Mouse (Mus musculus) brown adipose tissue, adult 24 weeks (tissue): Measurements from ENCODE around the gene Ddx49. TPM values are rescaled to one million over a fixed set of nuclear protein-coding genes. Genes with fewer than 3 reads are reported as not detected.
A peak's percentile ranks its signal among the peaks of the same experiment; 100 is the strongest.

Experiments used
- H3K27ac ChIP-seq: fragments of 200-500 bp; replicated peaks from 2 replicates; pipeline ENCODE4 v1.5.1; 2012; ENCODE audit warnings: low read depth, mild to moderate bottlenecking, low read length
- H3K4me1 ChIP-seq: fragments of 200-500 bp; 2 replicates; pipeline ENCODE4 v1.6.1; 2012; ENCODE audit warnings: low read length, mixed read lengths; ENCODE audit not compliant: control insufficient read depth, insufficient read depth, insufficient read length
- H3K4me3 ChIP-seq: fragments of 200-500 bp; 2 replicates; pipeline ENCODE4 v1.5.1; 2012; ENCODE audit warnings: low read depth, mild to moderate bottlenecking, low read length, moderate library complexity; ENCODE audit not compliant: insufficient read depth
- polyA plus RNA-seq: library from polyadenylated mRNA; stranded (reverse); fragments of >200 nt; gene quantifications from 2 replicates; pipeline ENCODE4 v1.2.4, GENCODE M21; 2012; ENCODE audit not compliant: missing spikeins, insufficient read depth, insufficient read length

Gene Ddx49
- polyA plus RNA-seq, 1 experiment, result 14.1 TPM

DNA sequence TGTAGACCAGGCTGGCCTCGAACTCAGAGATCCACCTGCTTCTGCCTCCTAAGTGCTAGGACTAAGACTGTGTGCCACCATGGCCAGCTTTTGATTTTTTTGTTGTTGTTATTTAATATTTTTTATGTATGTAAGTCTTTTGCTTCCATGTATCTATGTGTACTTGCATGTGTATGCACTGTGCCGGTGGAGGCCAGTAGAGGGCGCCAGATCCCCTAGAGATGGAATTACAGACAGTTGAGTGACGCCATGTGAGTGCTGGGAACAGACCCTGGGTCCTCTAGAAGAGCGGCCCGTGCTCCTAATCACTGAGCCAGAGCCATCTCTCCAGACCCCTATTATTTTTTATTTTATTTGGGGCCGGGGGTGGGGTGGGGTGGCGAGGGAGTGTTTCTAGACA is 15.6 kb downstream of the Ddx49 start:
- H3K27ac ChIP-seq, result no peak overlapping the region

GRCm38 (mm10) chr8:70285304-70285703 is 17.0 kb downstream of the Ddx49 start:
- Histone ChIP-seq H3K4me3 (no peak overlapping the region), H3K27ac (no peak overlapping the region), H3K4me1 (no peaks in the 10 kb centered on the region)

More for the DNA sequence above, 15.6 kb downstream of the Ddx49 start:
- no peaks in the 10 kb centered on the region for H3K4me1 ChIP-seq
- no peak overlapping the region for H3K4me3 ChIP-seq

DNA sequence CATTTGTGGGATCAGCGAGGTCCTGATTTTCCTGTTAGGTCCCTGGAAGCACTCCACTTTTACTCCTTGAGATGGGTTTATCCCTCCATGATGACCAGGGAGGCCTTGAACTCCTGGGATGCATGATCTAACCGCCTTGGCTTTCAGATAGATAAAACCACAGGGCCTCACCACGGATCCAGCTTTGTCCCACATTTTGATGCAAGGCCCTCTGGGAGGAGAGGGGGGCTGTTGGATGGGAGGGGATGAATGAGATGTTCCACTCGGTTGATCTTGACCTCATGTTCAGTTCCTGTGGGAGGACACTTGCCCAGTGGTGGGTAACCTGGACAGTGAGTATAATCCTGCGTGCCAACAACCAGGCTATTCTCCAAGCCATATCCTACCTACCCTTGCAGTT is 17.9 kb downstream of the Ddx49 start:
- Histone ChIP-seq H3K4me3 (no peak overlapping the region), H3K4me1 (no peaks in the 10 kb centered on the region), H3K27ac (no peak overlapping the region)

GRCm38 (mm10) chr8:70283136-70284077 is 18.9 kb downstream of the Ddx49 start:
- Histone ChIP-seq H3K4me1 (no peaks in the 10 kb centered on the region; the same call in 1 of the 2 replicates), H3K4me3 (peak overlapping the region; percentile 95), H3K27ac (peak overlapping the region; percentile 64; the same call in 1 of the 2 replicates)

- no peaks in the 10 kb centered on the region; the same call in 1 of the 2 replicates for H3K4me1 ChIP-seq
- H3K27ac ChIP-seq, result peak within 1 kb of the TSS; percentile 76
- peak within 1 kb of the TSS; percentile 95 for H3K4me3 ChIP-seq
These were observed 19.6 kb downstream of the Ddx49 start, which contains the start of gene Homer3 for GRCm38 (mm10) chr8:70282603-70283135. Gene Homer3, plus strand, starts transcription at chr8:70282827.

GRCm38 (mm10) chr8:70281001-70281400 is 21.3 kb downstream of the Ddx49 start:
- peaks cover 10% of the 10 kb centered on the region; the same call in 1 of the 2 replicates for H3K4me1 ChIP-seq
- no peak overlapping the region for H3K27ac ChIP-seq
- H3K4me3 ChIP-seq, result no peak overlapping the region

DNA sequence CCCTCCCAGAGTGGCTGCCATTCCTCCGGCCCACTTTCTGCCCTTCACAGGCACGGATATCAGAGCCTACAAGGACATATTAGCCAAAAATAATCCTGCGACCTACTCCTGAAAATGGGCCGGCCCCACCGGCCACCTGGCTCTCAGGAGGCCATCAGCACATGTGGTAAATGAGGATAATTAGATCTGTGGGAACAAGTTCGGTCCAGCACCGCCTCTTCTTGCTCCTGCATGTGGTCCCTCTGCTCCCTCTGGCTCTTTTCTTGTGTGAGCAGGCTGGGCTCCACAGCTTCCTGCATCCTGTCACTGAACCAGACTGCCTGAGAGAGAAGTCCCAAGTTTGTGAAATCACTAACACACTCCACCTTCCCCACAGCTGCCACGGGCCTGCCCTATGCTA is 23.0 kb downstream of the Ddx49 start:
- H3K4me3 ChIP-seq, result no peak overlapping the region
- H3K4me1 ChIP-seq, result peaks cover 10% of the 10 kb centered on the region; the same call in 1 of the 2 replicates
- H3K27ac ChIP-seq, result peak overlapping the region; percentile 69

- Histone ChIP-seq H3K27ac (no peak overlapping the region), H3K4me1 (peaks cover 14% of the 10 kb centered on the region; the same call in 1 of the 2 replicates), H3K4me3 (no peak overlapping the region)
These were observed 24.1 kb downstream of the Ddx49 start for GRCm38 (mm10) chr8:70278175-70278574.

- Histone ChIP-seq H3K27ac (peak overlapping the region; percentile 63), H3K4me1 (peaks cover 23% of the 10 kb centered on the region), H3K4me3 (no peak overlapping the region)
These were observed 25.8 kb downstream of the Ddx49 start for GRCm38 (mm10) chr8:70276476-70276875.

DNA sequence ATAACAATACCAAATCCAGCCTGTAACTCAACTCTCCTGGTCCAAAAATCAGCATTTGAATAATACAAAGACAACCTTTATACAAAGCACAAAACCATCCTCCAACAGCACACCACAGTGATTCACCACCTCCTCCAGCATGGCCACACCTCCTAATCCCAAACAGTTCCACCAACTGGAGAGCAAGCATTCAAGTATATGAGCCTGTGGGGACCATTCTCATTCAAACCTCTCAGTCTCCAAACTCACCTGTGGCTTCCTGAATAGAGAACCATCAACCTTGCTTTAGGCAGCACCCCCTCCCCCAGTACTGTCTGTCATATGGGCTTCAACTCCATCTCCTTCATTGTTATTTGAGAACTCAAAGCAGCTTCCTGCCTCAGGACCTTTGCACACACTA is 27.9 kb downstream of the Ddx49 start:
- Histone ChIP-seq H3K4me1 (peaks cover 23% of the 10 kb centered on the region), H3K4me3 (no peak overlapping the region), H3K27ac (no peak overlapping the region)

DNA sequence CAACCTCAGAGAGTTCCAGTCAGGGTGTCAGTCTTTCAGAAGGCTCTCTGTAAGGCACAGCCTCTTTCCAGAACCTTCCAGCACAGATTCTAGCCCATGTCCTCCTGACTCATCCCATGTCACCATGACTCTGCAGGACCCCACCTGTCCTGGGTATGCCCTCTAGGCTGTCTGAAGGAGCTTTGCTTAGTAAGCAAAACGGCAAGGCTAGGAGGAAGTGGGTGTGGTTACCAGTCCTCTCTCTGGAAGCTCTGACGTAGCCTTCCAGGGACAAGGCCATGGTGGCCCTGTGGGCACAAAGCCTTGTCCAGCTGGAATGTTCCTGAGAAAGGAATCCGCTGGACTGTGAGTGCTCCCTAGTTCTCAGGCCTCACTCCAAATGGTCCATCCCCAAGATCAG is 29.3 kb downstream of the Ddx49 start:
- Histone ChIP-seq H3K4me1 (peaks cover 23% of the 10 kb centered on the region), H3K27ac (0 out of 2 replicates have a peak overlapping the region, but pooled peaks have one; percentile 22), H3K4me3 (no peak overlapping the region)

- H3K4me1 ChIP-seq, result peaks cover 12% of the 10 kb centered on the region; the same call in 1 of the 2 replicates
- H3K4me3 ChIP-seq, result no peak overlapping the region
- H3K27ac ChIP-seq, result no peak overlapping the region
These were observed 33.3 kb downstream of the Ddx49 start for GRCm38 (mm10) chr8:70268799-70269565.

DNA sequence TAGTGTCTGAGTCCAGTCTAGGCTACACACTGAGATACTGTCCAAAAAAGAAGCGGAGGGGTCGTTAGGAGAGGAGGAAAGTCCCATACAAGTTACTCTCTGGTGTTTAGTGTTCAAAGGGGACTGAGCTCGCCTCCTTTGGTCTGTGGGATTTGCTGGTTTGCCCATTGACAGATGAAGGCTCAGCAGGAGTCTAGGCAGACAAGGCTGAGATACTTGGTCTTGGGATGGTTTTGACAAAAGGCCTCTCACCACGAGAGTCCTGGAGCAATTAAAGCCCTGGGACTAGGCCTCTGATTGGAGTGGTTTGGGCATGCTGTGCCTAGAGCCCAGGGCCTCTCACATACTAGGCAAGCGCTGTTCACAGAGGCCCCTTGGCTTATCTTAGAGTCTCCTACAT is 34.0 kb downstream of the Ddx49 start:
- Histone ChIP-seq H3K4me1 (peaks cover 10% of the 10 kb centered on the region; the same call in 1 of the 2 replicates), H3K4me3 (no peak overlapping the region), H3K27ac (no peak overlapping the region)

DNA sequence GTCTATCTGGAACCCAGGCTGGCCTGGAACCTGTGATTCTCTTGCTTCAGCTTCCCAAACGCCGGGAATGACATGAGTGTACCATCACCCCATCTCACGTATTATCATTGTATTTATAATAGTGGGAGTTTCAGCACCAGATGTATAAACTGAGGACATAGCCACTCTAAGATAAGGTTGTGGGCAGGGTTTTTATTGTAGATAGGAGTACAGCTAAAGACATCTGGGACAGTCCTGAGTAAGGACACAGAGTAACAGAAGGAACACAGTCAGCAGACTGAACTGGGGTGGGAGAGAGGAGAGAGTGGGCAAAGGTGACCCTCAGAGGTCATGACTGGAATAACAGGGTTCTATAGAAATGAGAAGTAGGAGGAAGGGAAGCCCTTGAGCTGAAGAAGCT is 34.6 kb downstream of the Ddx49 start:
- Histone ChIP-seq H3K4me3 (no peak overlapping the region), H3K27ac (no peak overlapping the region), H3K4me1 (peaks cover 4% of the 10 kb centered on the region; the same call in 1 of the 2 replicates)

GRCm38 (mm10) chr8:70259043-70259442 is 43.2 kb downstream of the Ddx49 start:
- H3K27ac ChIP-seq, result no peak overlapping the region
- no peak overlapping the region for H3K4me3 ChIP-seq
- no peaks in the 10 kb centered on the region for H3K4me1 ChIP-seq
